Mouse (Mus musculus): ENCODE measurements around the gene Taok1.
A peak's percentile ranks its signal among the peaks of the same experiment; 100 is the strongest.

DNA sequence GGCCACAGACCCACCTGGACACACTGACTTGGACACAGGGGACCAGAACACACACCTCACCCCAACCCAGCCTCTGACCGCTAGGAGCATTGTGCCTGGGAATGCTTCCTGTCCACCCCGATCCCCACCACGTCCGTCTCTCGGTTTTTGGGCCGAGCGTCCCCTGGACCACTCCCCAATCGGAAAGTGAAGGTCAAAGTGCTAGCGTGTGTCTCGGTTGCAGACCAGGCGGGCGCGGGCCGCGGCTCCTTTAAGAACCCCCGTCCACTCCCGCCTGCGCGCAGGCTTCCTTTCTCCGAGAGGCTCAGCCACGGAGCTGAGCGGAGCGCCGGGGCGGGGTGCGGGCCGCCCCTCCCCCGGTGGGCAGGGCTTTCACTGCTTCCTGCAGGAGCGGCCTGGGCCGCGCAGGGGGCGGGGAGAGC lies 114.7 kb downstream of the Taok1 start:
- TF ChIP-seq CTCF (IDR thresholded peaks at IDR 0.05; ENCODE audit: insufficient read depth, low read length) (0 out of 2 replicates have a peak, but pooled peaks have one; percentile 24), POLR2A (IDR thresholded peaks at IDR 0.05; ENCODE audit: borderline replicate concordance, extremely low read depth, low read depth, low read length) (no peak)
